Mouse (Mus musculus) lung, embryonic 16.5 days (tissue): Measurements from ENCODE around the gene 1700001P01Rik. TPM values are rescaled to one million over a fixed set of nuclear protein-coding genes. Genes with fewer than 3 reads are reported as not detected.

ENCODE experiments used
- ATAC-seq: fragments of 200-750 bp; cut with Nextera tagmentation; 2 replicates; pipeline ENCODE4 v1.8.0; 2017; ENCODE audit warnings: low read depth, mild to moderate bottlenecking, moderate library complexity
- H3K27ac ChIP-seq: fragments of 300-500 bp; sonication (generic); 2 replicates; pipeline ENCODE4 v1.5.1; 2014; ENCODE audit warnings: mild to moderate bottlenecking, control low read depth, low read length
- H3K27me3 ChIP-seq: fragments of 300-500 bp; sonication (generic); 2 replicates; pipeline ENCODE4 v1.6.1; 2014; ENCODE audit warnings: low read depth, low read length, mixed read lengths; ENCODE audit not compliant: control insufficient read depth, insufficient read depth
- H3K36me3 ChIP-seq: fragments of 300-500 bp; sonication (generic); 2 replicates; pipeline ENCODE4 v1.6.1; 2014; ENCODE audit warnings: low read length; ENCODE audit not compliant: control insufficient read depth, insufficient read depth
- H3K4me1 ChIP-seq: fragments of 300-500 bp; sonication (generic); replicated peaks from 2 replicates; pipeline ENCODE4 v1.6.1; 2014; ENCODE audit warnings: low read length, mixed read lengths; ENCODE audit not compliant: control insufficient read depth, insufficient read depth
- H3K4me2 ChIP-seq: fragments of 300-500 bp; sonication (generic); 2 replicates; pipeline ENCODE4 v1.6.1; 2014; ENCODE audit warnings: low read depth, low read length, control low read depth
- H3K4me3 ChIP-seq: fragments of 300-500 bp; sonication (generic); 2 replicates; pipeline ENCODE4 v1.5.1; 2014; ENCODE audit warnings: mild to moderate bottlenecking, low read length, control low read depth
- H3K9ac ChIP-seq: fragments of 300-500 bp; sonication (generic); 2 replicates; pipeline ENCODE4 v1.6.1; 2014; ENCODE audit warnings: low read length, control low read depth
- H3K9me3 ChIP-seq: fragments of 300-500 bp; sonication (generic); 2 replicates; pipeline ENCODE4 v1.6.1; 2016; ENCODE audit warnings: low read length; ENCODE audit not compliant: control insufficient read depth
- WGBS: fragments of 180-500 bp; shearing (Covaris S2); extraction: QIAGEN DNeasy Blood & Tissue Kit; methylation state at CpG from one replicate; pipeline ENCODE4 v1.1.7; 2014; 5-methylcytosine and 5-hydroxymethylcytosine counted together
- polyA plus RNA-seq: library from polyadenylated mRNA; unstranded; fragments of >200 nt; fragmentation: Nextera tagmentation; extraction: Ambion mirVana; gene quantifications from 2 replicates; pipeline ENCODE4 v1.2.1, GENCODE M21; 2015

1700001P01Rik gene
- polyA plus RNA-seq, 1 experiment from 2014 or later = 0.35 TPM

- H3K36me3 ChIP-seq = peaks cover 5% of the 10 kb centered on the region; the same call in 1 of the 2 replicates
- no peaks in the 10 kb centered on the region for H3K27me3 ChIP-seq
- H3K4me3 ChIP-seq = peak overlapping the region; percentile 12
- H3K9me3 ChIP-seq = no peaks in the 10 kb centered on the region
- H3K9ac ChIP-seq = peak overlapping the region; percentile 27; the same call in 1 of the 2 replicates
- H3K4me1 ChIP-seq = peaks cover 97% of the 10 kb centered on the region
- ATAC-seq = 0 out of 2 replicates have a peak, but pooled peaks have one; percentile 1
- peak overlapping the region; percentile 94 for H3K27ac ChIP-seq
- 18% methylated on average over 15 of the region's 15 CpGs for WGBS
- H3K4me2 ChIP-seq = peak overlapping the region; percentile 48
Observed at GRCm38 (mm10) chr11:97805662-97806612, 30.2 kb upstream of the 1700001P01Rik start.

- 10% methylated on average over 9 of the region's 9 CpGs for WGBS
Observed at GRCm38 (mm10) chr11:97804841-97805661, 29.3 kb upstream of the 1700001P01Rik start.

GRCm38 (mm10) chr11:97803847-97804246 lies 28.1 kb upstream of the 1700001P01Rik start:
- Histone ChIP-seq H3K4me1 (peaks cover 77% of the 10 kb centered on the region), H3K4me2 (no peak overlapping the region; the same call in 1 of the 2 replicates), H3K9ac (no peak overlapping the region), H3K27ac (peak overlapping the region; percentile 94), H3K36me3 (peaks cover 5% of the 10 kb centered on the region; the same call in 1 of the 2 replicates), H3K4me3 (no peak overlapping the region), H3K27me3 (no peaks in the 10 kb centered on the region), H3K9me3 (no peaks in the 10 kb centered on the region)
- no peak for ATAC-seq
- 43% methylated on average over 5 of the region's 5 CpGs for WGBS

More at GRCm38 (mm10) chr11:97804841-97805661, 29.3 kb upstream of the 1700001P01Rik start:
- H3K36me3 ChIP-seq = peaks cover 5% of the 10 kb centered on the region; the same call in 1 of the 2 replicates
- H3K4me1 ChIP-seq = peaks cover 88% of the 10 kb centered on the region
- peak overlapping the region; percentile 48 for H3K4me2 ChIP-seq
- peak overlapping the region; percentile 94 for H3K27ac ChIP-seq
- H3K9ac ChIP-seq = peak overlapping the region; percentile 44
- no peaks in the 10 kb centered on the region for H3K27me3 ChIP-seq
- peak overlapping the region; percentile 19; the same call in 1 of the 2 replicates for H3K4me3 ChIP-seq
- H3K9me3 ChIP-seq = no peaks in the 10 kb centered on the region
- ATAC-seq = peak; percentile 27

GRCm38 (mm10) chr11:97802495-97802894 lies 26.8 kb upstream of the 1700001P01Rik start:
- no peak overlapping the region for H3K9ac ChIP-seq
- 29% methylated on average over 6 of the region's 6 CpGs for WGBS
- peak overlapping the region; percentile 64 for H3K4me2 ChIP-seq

GRCm38 (mm10) chr11:97802194-97802470 lies 26.4 kb upstream of the 1700001P01Rik start:
- peak overlapping the region; percentile 97; the same call in 1 of the 2 replicates for H3K9ac ChIP-seq
- ATAC-seq = no peak
- WGBS = 14% methylated on average over 1 of the region's 1 CpGs

More at GRCm38 (mm10) chr11:97802495-97802894, 26.8 kb upstream of the 1700001P01Rik start:
- peaks cover 68% of the 10 kb centered on the region for H3K4me1 ChIP-seq
- peaks cover 5% of the 10 kb centered on the region; the same call in 1 of the 2 replicates for H3K36me3 ChIP-seq
- H3K27me3 ChIP-seq = no peaks in the 10 kb centered on the region
- H3K27ac ChIP-seq = peak overlapping the region; percentile 100
- H3K9me3 ChIP-seq = no peaks in the 10 kb centered on the region
- H3K4me3 ChIP-seq = no peak overlapping the region; the same call in 1 of the 2 replicates
- no peak for ATAC-seq

DNA sequence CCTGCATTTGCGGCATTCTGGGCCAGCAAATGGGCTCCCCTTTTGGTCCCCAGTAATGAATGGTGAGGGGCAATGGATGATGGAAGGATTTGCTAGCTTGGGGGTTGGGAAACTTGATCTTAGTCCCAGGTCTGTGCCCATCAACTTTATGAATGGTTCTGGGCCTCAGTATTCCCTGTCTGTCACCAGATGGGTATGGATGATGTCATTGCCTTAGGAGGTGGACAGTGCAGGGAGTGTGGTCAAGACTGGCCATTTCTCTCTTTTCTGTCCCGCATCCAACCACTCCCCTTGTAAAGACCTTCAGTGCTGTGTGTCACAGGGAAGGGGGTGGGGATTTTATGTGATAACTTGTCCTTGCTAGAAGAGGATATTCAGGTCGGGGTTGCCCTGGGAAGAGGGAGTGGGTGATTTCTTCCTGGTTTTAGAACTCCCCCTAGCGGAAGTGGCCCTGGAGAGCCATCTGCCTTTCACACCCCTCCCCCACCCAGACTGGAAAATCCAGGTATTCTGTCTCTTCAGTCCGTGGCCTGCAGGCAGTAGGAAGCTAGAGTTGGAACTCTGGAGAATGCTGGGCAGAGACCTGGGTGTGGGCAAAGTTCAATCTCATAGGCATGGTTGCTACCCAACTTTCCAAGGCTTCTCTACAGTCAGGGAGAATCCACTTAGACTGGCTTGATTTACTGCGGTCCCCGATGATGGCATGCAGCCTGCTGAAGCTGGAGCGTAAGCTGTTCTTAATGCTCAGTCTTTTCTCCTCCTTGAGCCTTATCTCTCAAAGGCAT lies 25.9 kb upstream of the 1700001P01Rik start:
- WGBS = 14% methylated on average over 8 of the region's 8 CpGs
- no peaks in the 10 kb centered on the region for H3K36me3 ChIP-seq
- no peak for ATAC-seq
- H3K4me3 ChIP-seq = peak overlapping the region; percentile 94
- peaks cover 60% of the 10 kb centered on the region for H3K4me1 ChIP-seq
- no peaks in the 10 kb centered on the region for H3K27me3 ChIP-seq
- peak overlapping the region; percentile 100 for H3K27ac ChIP-seq
- no peaks in the 10 kb centered on the region for H3K9me3 ChIP-seq
- peak overlapping the region; percentile 97 for H3K9ac ChIP-seq
- H3K4me2 ChIP-seq = peak overlapping the region; percentile 64

More at GRCm38 (mm10) chr11:97802194-97802470, 26.4 kb upstream of the 1700001P01Rik start:
- Histone ChIP-seq H3K9me3 (no peaks in the 10 kb centered on the region), H3K27ac (peak overlapping the region; percentile 100), H3K27me3 (no peaks in the 10 kb centered on the region), H3K4me3 (peak overlapping the region; percentile 94), H3K4me2 (peak overlapping the region; percentile 64), H3K4me1 (peaks cover 65% of the 10 kb centered on the region), H3K36me3 (peaks cover 5% of the 10 kb centered on the region; the same call in 1 of the 2 replicates)

DNA sequence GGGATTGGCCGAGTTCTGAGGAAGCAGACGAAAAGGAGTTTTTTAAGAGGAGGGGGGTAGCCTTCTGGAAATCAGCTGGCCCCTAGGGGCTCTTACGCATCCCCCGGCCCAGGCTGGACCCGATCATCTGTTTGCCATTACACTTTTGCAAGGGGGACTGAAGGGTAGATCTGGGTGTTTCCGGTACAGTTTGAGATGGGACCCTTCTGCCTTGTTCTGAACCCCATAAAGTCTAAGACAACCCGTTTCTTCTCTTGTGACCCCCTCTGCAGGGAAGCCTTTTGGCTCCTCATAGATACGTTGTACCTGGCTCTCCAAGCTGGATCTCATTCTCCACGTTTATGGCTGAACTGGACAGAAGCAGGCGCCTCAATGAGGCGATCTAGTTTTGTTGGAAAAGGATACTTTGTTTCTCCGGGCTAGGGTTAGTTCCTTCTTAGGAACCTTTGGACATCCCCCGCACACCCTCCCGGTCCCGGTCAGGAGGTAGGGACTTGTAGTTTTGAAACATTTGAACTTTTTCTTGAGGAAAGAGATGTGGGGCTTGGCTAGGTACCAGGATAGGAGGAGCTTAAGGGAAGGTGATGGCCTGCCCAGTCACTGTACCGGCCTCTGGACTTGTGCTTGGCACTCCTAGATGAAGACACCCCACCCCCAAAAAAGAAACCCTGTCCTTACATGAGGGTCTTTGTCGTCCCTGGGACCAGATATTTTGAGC lies 25.1 kb upstream of the 1700001P01Rik start:
- peak overlapping the region; percentile 64 for H3K4me2 ChIP-seq
- H3K36me3 ChIP-seq = no peaks in the 10 kb centered on the region
- H3K9ac ChIP-seq = peak overlapping the region; percentile 97
- peak overlapping the region; percentile 94 for H3K4me3 ChIP-seq
- under 1% methylated on average over 17 of the region's 17 CpGs for WGBS
- ATAC-seq = no peak
- peak overlapping the region; percentile 100 for H3K27ac ChIP-seq
- no peaks in the 10 kb centered on the region for H3K27me3 ChIP-seq
- H3K9me3 ChIP-seq = no peaks in the 10 kb centered on the region
- peaks cover 52% of the 10 kb centered on the region for H3K4me1 ChIP-seq
